Mouse (Mus musculus): ENCODE results near the gene Rnf150. TPM values are rescaled to one million over a fixed set of nuclear protein-coding genes. Genes with fewer than 3 reads are reported as not detected.

Gene Rnf150
- total RNA-seq, 2 experiments from 2014 or later: 13.2 to 13.8 TPM

GRCm38 (mm10) chr8:82884480-82884879 is 21.3 kb downstream of the Rnf150 start:
- no peak for DNase-seq
- intact Hi-C loops (cut with DNase I): no loop called here

GRCm38 (mm10) chr8:82887234-82887633 is 24.1 kb downstream of the Rnf150 start:
- intact Hi-C loops (cut with DNase I): no loop called here
- no peak for DNase-seq

- intact Hi-C loops (cut with DNase I): no loop called here
These were observed 26.0 kb downstream of the Rnf150 start for GRCm38 (mm10) chr8:82889062-82889720.

DNA sequence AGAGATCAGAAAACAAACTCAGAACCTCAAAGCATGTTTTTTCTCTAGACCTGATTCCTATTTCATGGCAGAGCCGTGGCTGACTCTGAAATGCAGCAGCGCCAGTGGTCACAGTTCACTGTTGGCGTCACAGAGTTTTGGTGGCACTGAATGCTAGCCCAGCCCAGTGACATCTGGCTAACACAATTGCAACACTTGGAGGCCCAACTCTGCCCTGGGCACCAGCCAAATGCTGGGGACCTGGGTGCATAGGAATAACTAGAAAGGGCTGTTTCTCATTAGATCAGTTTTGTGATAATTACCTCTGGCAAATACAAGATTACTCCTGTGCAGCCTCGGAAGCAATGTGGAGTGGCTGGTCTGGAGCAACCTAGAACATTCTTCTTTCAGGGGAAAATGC is 31.9 kb downstream of the Rnf150 start:
- no peak for DNase-seq
- intact Hi-C loops (cut with DNase I): no loop called here

More at GRCm38 (mm10) chr8:82889062-82889720, 26.0 kb downstream of the Rnf150 start:
- no peak for DNase-seq

GRCm38 (mm10) chr8:82896796-82897195 is 33.6 kb downstream of the Rnf150 start:
- no peak for DNase-seq
- intact Hi-C loops (cut with DNase I): no loop called here

GRCm38 (mm10) chr8:82897628-82898458 is 34.7 kb downstream of the Rnf150 start:
- intact Hi-C loops (cut with DNase I): no loop called here
- no peak for DNase-seq

DNA sequence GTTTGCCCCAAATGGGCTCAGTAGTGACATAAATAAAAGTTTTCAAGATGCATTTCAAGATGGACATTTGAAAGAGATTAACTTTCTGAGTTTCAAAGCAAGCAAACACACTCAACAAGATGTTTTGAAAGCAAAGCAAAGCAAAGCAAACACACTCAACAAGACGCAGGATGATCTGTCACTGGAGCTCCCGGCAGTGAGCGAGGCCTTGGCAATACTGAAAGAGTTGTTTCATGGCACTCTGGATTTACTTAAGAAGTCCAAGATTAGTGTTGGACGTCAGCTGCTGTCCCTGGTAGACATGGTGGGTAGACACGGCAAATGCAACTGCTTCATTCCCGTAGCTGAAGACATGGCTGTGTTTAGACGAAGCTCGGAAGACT is 35.3 kb downstream of the Rnf150 start:
- no peak for DNase-seq
- intact Hi-C loops (cut with DNase I): no loop called here

DNA sequence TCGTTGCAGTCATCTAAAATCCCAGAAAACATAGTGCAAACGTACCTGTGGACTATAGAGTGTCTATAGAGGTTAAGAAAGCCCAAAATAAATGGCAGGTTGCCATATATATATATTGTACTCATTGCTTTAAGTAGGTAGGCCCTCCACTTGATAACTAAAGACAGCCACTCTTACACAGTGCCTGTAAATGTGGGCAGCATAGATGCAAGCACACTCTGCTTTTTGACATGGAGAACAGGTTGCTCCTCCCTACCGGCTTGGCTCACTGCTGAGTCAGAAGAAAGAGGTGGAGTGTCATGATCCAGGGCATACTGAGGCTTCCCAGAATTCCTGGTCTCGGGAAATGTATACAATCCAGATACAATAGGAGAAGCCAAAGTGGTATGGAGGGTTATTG is 37.8 kb downstream of the Rnf150 start:
- no peak for DNase-seq
- intact Hi-C loops (cut with DNase I): no loop called here

- DNase-seq: no peak
- intact Hi-C loops (cut with DNase I): no loop called here
These were observed 38.5 kb downstream of the Rnf150 start for GRCm38 (mm10) chr8:82901549-82902138.

- no peak for DNase-seq
- intact Hi-C loops (cut with DNase I): no loop called here
These were observed 40.3 kb downstream of the Rnf150 start for GRCm38 (mm10) chr8:82903497-82903896.

DNA sequence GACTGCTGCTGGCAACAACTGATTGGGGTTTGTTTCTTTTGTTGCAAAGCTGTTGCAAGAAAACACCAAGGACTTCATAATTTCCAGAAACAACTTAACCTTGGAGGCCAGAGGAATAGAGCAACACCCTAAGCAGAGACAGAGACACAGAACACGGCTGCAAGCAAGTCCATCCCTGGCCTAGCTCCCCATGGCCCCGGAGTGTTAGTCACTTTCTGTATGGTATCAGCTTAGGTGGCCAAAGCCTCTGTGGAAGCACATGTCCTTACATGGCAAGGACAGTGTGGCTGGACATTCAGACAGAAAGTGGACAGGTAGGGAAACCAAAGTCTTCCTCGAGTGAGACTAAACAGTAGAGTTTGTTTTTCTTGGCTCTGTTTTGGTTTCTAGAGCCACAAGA is 44.1 kb downstream of the Rnf150 start:
- no peak for DNase-seq
- intact Hi-C loops (cut with DNase I): no loop called here

DNA sequence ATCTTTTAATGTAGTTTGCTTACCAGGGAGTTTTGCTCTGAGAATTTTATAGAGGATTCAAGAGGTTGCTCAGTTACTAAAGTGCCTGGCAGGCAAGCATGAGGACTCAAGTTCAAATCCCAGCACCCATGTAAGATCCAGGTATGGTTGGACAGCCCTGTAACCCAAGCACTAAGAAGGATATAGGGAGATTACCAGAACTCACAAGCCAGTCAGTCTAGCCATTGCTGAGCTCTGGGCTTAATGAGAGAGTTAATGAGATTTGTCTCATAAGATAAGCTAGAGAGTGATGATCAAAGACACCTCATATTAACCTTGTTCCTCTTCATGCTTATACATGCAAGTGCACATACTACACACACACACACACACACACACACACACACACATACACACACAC is 48.3 kb downstream of the Rnf150 start:
- no peak for DNase-seq
- intact Hi-C loops (cut with DNase I): no loop called here

DNA sequence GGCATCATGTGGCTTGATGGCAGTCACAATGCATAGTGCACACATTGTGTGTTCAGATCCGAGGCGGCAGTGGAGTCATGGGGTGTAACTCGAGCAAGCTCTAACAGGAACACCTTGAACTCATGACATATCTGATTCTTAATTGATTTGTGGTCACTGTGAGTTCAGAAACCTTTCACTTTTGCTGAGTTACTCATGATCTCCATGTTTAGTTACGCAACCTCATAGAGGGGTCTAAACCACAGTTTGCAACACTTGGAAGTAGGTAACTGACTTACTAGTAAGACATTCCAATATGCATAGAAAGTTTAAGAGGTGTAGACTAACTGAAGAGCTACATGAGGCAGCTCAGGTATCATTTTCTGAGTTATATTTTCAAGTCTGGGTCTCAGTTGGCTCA is 49.1 kb downstream of the Rnf150 start:
- intact Hi-C loops (cut with DNase I): no loop called here
- DNase-seq: no peak

DNA sequence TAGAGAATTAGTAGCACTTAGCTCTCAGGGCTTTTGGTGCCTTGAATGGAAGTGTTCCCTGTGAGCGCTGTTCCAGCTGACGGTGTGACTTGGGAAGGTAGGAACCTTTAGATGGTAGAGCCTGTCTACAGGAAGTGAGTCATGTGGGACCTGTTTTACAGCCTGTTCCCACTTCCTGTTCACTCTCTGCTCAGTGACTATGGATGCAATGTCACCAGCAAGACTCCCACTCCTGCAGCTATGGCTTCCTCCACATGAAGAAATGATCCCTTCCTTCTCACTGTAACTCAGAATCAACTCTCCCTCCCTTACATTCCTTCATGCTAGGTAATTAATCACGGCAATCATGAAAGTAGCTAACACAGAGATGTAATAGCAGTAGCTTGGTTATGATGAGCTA is 51.4 kb downstream of the Rnf150 start:
- intact Hi-C loops (cut with DNase I): no loop called here
- DNase-seq: no peak

GRCm38 (mm10) chr8:82916851-82917539 is 53.8 kb downstream of the Rnf150 start:
- intact Hi-C loops (cut with DNase I): no loop called here
- no peak for DNase-seq

DNA sequence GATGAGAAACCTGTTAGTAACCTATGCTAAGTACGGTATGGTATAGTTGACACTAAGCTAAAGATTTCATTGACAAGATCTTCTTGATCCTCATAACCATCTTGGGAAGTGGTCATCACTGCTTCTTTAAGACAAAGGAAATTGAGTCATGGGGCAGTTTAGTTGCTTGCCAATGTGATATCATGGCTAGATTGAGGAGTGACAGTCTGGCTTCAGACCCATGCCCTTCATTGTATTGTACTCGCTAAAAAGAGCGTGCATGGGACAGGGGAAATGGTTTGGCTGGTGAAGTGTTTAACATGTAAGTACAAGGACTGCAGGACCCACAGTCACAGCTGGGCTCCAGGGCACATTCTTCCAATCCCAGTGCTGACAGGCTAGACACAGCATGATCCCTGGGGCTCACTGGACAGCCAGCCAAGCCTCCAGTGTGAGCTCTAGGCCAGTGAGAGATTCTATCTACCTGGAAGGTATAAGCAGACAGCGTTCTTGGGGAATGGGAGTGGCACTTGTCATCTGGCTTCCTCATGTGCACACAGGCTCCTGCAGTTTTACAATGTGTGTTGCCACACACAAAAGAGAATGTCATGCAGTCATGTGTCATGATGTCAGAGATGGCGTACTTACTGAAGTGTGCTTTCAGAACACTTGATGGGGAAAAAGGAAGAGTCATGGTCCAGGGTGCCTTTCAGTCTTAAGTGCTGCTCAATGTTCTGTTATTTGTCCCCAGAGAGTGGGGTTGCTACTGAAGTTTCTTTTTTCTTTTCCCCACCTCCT is 54.6 kb downstream of the Rnf150 start:
- DNase-seq: no peak
- intact Hi-C loops (cut with DNase I): no loop called here

DNA sequence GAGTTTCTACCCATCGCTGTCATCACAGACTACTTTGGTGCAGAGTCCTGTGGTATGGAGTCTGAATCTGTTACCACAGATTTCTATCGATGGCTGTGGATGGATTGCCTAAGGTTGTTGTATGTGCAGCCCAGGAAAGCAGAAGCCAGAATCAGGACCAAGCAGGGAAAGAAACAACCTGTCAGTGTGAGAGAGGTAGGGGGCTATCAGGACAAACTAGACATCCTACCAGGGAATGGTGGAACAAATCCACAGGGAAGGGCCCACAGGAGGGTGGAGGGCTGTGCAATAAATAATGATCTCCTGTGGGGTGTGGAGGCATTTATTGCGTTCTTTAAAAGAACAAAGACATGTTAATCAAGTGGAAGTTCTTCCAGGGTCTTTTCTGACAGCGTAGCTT is 56.5 kb downstream of the Rnf150 start:
- intact Hi-C loops (cut with DNase I): no loop called here
- no peak for DNase-seq

DNA sequence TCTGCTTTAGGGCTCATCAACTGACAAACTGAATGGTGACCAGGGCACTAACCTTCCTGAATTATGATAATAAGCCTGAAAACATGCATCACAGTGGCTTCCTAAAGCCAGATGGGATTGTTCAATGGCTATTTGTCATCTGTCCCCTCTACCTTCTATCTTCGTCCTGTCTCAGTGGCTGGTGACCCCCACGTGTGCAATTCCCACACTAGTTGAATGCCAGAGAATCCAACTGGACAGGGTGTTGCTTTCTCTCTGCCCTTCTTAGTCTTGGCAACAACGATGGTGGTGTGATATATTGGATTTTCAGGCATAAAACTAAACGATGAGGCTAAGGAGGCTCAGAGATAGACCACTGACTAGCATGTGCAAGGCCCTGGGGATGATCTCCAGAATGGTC is 57.0 kb downstream of the Rnf150 start:
- intact Hi-C loops (cut with DNase I): no loop called here
- no peak for DNase-seq

DNA sequence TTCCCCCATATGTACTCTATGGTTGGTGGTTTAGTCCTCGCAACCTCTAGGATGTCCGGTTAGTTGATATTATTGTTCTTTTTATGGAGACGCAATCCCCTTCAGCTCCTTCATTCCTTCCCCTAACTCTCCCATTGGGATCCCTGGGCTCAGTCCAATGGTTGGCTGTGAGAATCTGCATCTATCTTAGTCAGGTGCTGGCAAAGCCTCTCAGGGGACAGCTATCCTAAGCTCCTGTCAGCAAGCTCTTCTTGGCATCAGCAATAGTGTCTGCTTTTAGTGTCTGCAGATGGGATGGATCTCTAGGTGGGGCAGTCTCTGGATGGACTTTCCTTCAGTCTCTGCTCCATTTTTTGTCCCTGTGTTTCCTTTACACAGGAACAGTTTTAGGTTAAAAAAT is 62.1 kb downstream of the Rnf150 start:
- no peak for DNase-seq
- intact Hi-C loops (cut with DNase I): no loop called here

DNA sequence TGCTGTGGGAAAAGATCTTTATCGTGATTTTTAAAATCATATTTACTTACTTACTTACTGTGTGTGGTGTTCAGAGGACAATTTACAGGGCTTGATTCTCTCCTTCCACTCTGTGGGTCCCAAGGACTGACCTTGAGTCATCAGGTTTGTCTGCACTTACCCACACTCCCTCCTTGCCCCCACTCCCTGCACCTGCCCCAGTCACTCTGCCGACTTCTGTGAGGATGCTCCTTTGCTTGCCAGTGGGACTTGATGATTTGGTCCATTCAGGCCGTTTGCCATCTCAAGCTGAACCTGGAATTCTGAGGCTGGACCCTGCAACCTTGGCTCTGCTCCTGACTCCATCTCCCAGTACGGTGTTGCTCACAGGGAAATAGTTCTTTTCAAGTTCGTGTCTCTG is 63.4 kb downstream of the Rnf150 start:
- DNase-seq: no peak
- intact Hi-C loops (cut with DNase I): no loop called here

- DNase-seq: no peak
- intact Hi-C loops (cut with DNase I): no loop called here
These were observed 68.4 kb downstream of the Rnf150 start for GRCm38 (mm10) chr8:82931554-82931953.

Data from heart, postnatal 36 days (tissue).